Mouse (Mus musculus) myocyte (in vitro differentiated cells): ENCODE measurements around the gene Scmh1. TPM values are rescaled to one million over a fixed set of nuclear protein-coding genes. Genes with fewer than 3 reads are reported as not detected.

Source experiments
- H3K27me3 ChIP-seq: one replicate; pipeline ENCODE4 v1.6.1; 2011; ENCODE audit not compliant: control insufficient read depth, insufficient read depth, insufficient read length
- H3K36me3 ChIP-seq: one replicate; pipeline ENCODE4 v1.6.1; 2011; ENCODE audit not compliant: control insufficient read depth, insufficient read depth
- H3K4me2 ChIP-seq: one replicate; pipeline ENCODE4 v1.6.1; 2011; ENCODE audit warnings: low read depth, control low read depth
- H3K4me3 ChIP-seq: one replicate; pipeline ENCODE4 v1.5.1; 2011; ENCODE audit warnings: mild to moderate bottlenecking, control low read depth, moderate library complexity
- H3K79me2 ChIP-seq: one replicate; pipeline ENCODE4 v1.6.1; 2011; ENCODE audit not compliant: control insufficient read depth, insufficient read depth
- H3ac ChIP-seq: one replicate; pipeline ENCODE4 v1.6.1; 2011; ENCODE audit not compliant: control insufficient read depth, insufficient read length
- CEBPB ChIP-seq: IDR thresholded peaks from 2 replicates; pipeline ENCODE4 v1.6.1; 2011; ENCODE audit warnings: mild to moderate bottlenecking, moderate library complexity; ENCODE audit not compliant: poor library complexity, insufficient read depth, severe bottlenecking
- E2F4 ChIP-seq: IDR thresholded peaks from one replicate; pipeline ENCODE4 v1.6.1; 2011; ENCODE audit warnings: mild to moderate bottlenecking, control low read depth, moderate library complexity; ENCODE audit not compliant: insufficient read depth
- MAX ChIP-seq: IDR thresholded peaks from one replicate; pipeline ENCODE4 v1.6.1; 2011; ENCODE audit warnings: low read depth, mild to moderate bottlenecking, control low read depth
- MYOD1 ChIP-seq, 3 experiments: IDR thresholded peaks; one replicate each; pipeline ENCODE4 v1.6.1; 2011; ENCODE audit warnings: control low read depth in 2 of 3, low read depth in 2 of 3, mild to moderate bottlenecking in 2 of 3, moderate library complexity in 1 of 3; ENCODE audit not compliant: insufficient read length in 2 of 3, control insufficient read depth in 1 of 3
- MYOG ChIP-seq, 3 experiments: IDR thresholded peaks; one replicate each; pipeline ENCODE4 v1.6.1; 2011; ENCODE audit warnings: control low read depth in 2 of 3, low read depth in 2 of 3, mild to moderate bottlenecking in 2 of 3; ENCODE audit not compliant: insufficient read length in 2 of 3, control insufficient read depth in 1 of 3, insufficient read depth in 1 of 3
- POLR2A ChIP-seq: IDR thresholded peaks from one replicate; pipeline ENCODE4 v1.6.1; 2011; ENCODE audit warnings: low read depth, mild to moderate bottlenecking, control low read depth, moderate library complexity; ENCODE audit not compliant: insufficient read length
- POLR2AphosphoS2 ChIP-seq: IDR thresholded peaks from one replicate; pipeline ENCODE4 v1.6.1; 2011; ENCODE audit warnings: low read depth, control low read depth; ENCODE audit not compliant: insufficient read length
- REST ChIP-seq: IDR thresholded peaks from one replicate; pipeline ENCODE4 v1.6.1; 2011; ENCODE audit warnings: mild to moderate bottlenecking, control low read depth, moderate library complexity; ENCODE audit not compliant: insufficient read depth, insufficient read length
- SRF ChIP-seq: IDR thresholded peaks from one replicate; pipeline ENCODE4 v1.6.1; 2011; ENCODE audit warnings: low read depth; ENCODE audit not compliant: control insufficient read depth, insufficient read length
- TCF12 ChIP-seq: IDR thresholded peaks from one replicate; pipeline ENCODE4 v1.6.1; 2011; ENCODE audit warnings: mild to moderate bottlenecking, control low read depth; ENCODE audit not compliant: poor library complexity, insufficient read depth, severe bottlenecking
- TCF3 ChIP-seq: IDR thresholded peaks from one replicate; pipeline ENCODE4 v1.6.1; 2011; ENCODE audit warnings: low read depth, control low read depth; ENCODE audit not compliant: insufficient read length
- USF1 ChIP-seq: IDR thresholded peaks from one replicate; pipeline ENCODE4 v1.6.1; 2011; ENCODE audit warnings: low read depth, mild to moderate bottlenecking, control low read depth, moderate library complexity
- polyA plus RNA-seq: library from polyadenylated mRNA; unstranded; fragments of >200 nt; fragmentation: generic; extraction: Trizol; gene quantifications from one replicate; pipeline ENCODE4 v1.2.1, GENCODE M21; 2012; ENCODE audit warnings: missing spikeins

Scmh1 gene
- polyA plus RNA-seq, 1 experiment, result 27.4 TPM

- Histone ChIP-seq H3K27me3 (no peaks in the 10 kb centered on the region), H3K4me2 (no peak overlapping the region), H3ac (no peak overlapping the region), H3K79me2 (no peaks in the 10 kb centered on the region), H3K36me3 (no peaks in the 10 kb centered on the region), H3K4me3 (no peak overlapping the region)
- TF ChIP-seq TCF3, result no peak
- no peak for TF ChIP-seq E2F4
- no peak for TF ChIP-seq TCF12
- no peak for TF ChIP-seq USF1
- TF ChIP-seq POLR2AphosphoS2, result no peak
- no peak for TF ChIP-seq CEBPB
- no peak for TF ChIP-seq MYOG (IDR thresholded peaks at IDR 0.05; ENCODE audit: control insufficient read depth in 1 of 3, insufficient read depth in 1 of 3, insufficient read length in 2 of 3, low read depth in 2 of 3)
Measured at GRCm38 (mm10) chr4:120418053-120418452, 13.0 kb downstream of the Scmh1 start.

- H3ac ChIP-seq, result no peak overlapping the region
- no peaks in the 10 kb centered on the region for H3K36me3 ChIP-seq
- no peak for TF ChIP-seq POLR2AphosphoS2
- no peak for TF ChIP-seq MAX
- no peak for TF ChIP-seq POLR2A
- no peak for TF ChIP-seq CEBPB
- no peak for TF ChIP-seq TCF3
- TF ChIP-seq MYOG (IDR thresholded peaks at IDR 0.05; ENCODE audit: control insufficient read depth in 1 of 3, insufficient read depth in 1 of 3, insufficient read length in 2 of 3, low read depth in 2 of 3), result no peak
- no peak for TF ChIP-seq USF1
- no peak for TF ChIP-seq MYOD1 (IDR thresholded peaks at IDR 0.05; ENCODE audit: control insufficient read depth in 1 of 3, insufficient read length in 2 of 3, low read depth in 2 of 3)
- TF ChIP-seq TCF12, result no peak
- no peak for TF ChIP-seq SRF
- TF ChIP-seq E2F4, result no peak
- TF ChIP-seq REST, result no peak
- no peaks in the 10 kb centered on the region for H3K27me3 ChIP-seq
- no peaks in the 10 kb centered on the region for H3K79me2 ChIP-seq
- no peak overlapping the region for H3K4me3 ChIP-seq
- no peak overlapping the region for H3K4me2 ChIP-seq
Measured at GRCm38 (mm10) chr4:120420193-120420592, 15.1 kb downstream of the Scmh1 start.

- Histone ChIP-seq H3K4me2 (no peak overlapping the region), H3K79me2 (no peaks in the 10 kb centered on the region), H3K27me3 (no peaks in the 10 kb centered on the region), H3K36me3 (no peaks in the 10 kb centered on the region), H3K4me3 (no peak overlapping the region), H3ac (no peak overlapping the region)
- TF ChIP-seq USF1 (no peak), POLR2A (no peak)
Measured at GRCm38 (mm10) chr4:120420685-120421084, 15.6 kb downstream of the Scmh1 start.

GRCm38 (mm10) chr4:120430601-120431000 is 25.5 kb downstream of the Scmh1 start:
- no peak overlapping the region for H3K4me2 ChIP-seq
- peaks cover 6% of the 10 kb centered on the region for H3K79me2 ChIP-seq
- no peaks in the 10 kb centered on the region for H3K36me3 ChIP-seq
- no peak overlapping the region for H3K4me3 ChIP-seq
- no peak for TF ChIP-seq SRF
- TF ChIP-seq POLR2A, result no peak
- no peak for TF ChIP-seq E2F4
- TF ChIP-seq MAX, result no peak
- TF ChIP-seq USF1, result no peak
- TF ChIP-seq TCF12, result no peak
- TF ChIP-seq REST, result no peak
- TF ChIP-seq MYOD1 (IDR thresholded peaks at IDR 0.05; ENCODE audit: control insufficient read depth in 1 of 3, insufficient read length in 2 of 3, low read depth in 2 of 3), result no peak
- TF ChIP-seq POLR2AphosphoS2, result no peak
- TF ChIP-seq MYOG (IDR thresholded peaks at IDR 0.05; ENCODE audit: control insufficient read depth in 1 of 3, insufficient read depth in 1 of 3, insufficient read length in 2 of 3, low read depth in 2 of 3), result no peak
- no peak for TF ChIP-seq CEBPB
- TF ChIP-seq TCF3, result no peak
- no peak overlapping the region for H3ac ChIP-seq
- no peaks in the 10 kb centered on the region for H3K27me3 ChIP-seq

GRCm38 (mm10) chr4:120432599-120433373 is 27.7 kb downstream of the Scmh1 start:
- H3ac ChIP-seq, result no peak overlapping the region
- no peak overlapping the region for H3K4me2 ChIP-seq
- peaks cover 3% of the 10 kb centered on the region for H3K79me2 ChIP-seq
- H3K4me3 ChIP-seq, result no peak overlapping the region
- H3K36me3 ChIP-seq, result no peaks in the 10 kb centered on the region
- peak in 1 of 3 experiments; percentile 21 for TF ChIP-seq MYOD1 (IDR thresholded peaks at IDR 0.05; ENCODE audit: control insufficient read depth in 1 of 3, insufficient read length in 2 of 3, low read depth in 2 of 3)
- no peak for TF ChIP-seq POLR2AphosphoS2
- no peaks in the 10 kb centered on the region for H3K27me3 ChIP-seq
